Mouse (Mus musculus) lung, postnatal 0 days (tissue): Measurements from ENCODE around the gene Tbc1d1. TPM values are rescaled to one million over a fixed set of nuclear protein-coding genes. Genes with fewer than 3 reads are reported as not detected.

Experiments
- ATAC-seq: fragments of 200-750 bp; cut with Nextera tagmentation; 2 replicates; pipeline ENCODE4 v1.8.0; 2017; ENCODE audit warnings: moderate library complexity
- DNase-seq: peaks from one replicate; pipeline ENCODE4 v3.0.0-alpha.2; 2016; ENCODE audit warnings: low spot score
- H3K27ac ChIP-seq: fragments of 300-500 bp; sonication (generic); 2 replicates; pipeline ENCODE4 v1.5.1; 2014; ENCODE audit warnings: antibody characterized with exemption, mild to moderate bottlenecking, low read length, mixed read lengths
- H3K27me3 ChIP-seq: fragments of 300-500 bp; sonication (generic); replicated peaks from 2 replicates; pipeline ENCODE4 v1.6.1; 2014; ENCODE audit warnings: low read length, mixed read lengths; ENCODE audit not compliant: insufficient read depth
- H3K36me3 ChIP-seq: fragments of 300-500 bp; sonication (generic); 2 replicates; pipeline ENCODE4 v1.6.1; 2014; ENCODE audit warnings: low read length, mixed read lengths; ENCODE audit not compliant: insufficient read depth
- H3K4me1 ChIP-seq: fragments of 300-500 bp; sonication (generic); 2 replicates; pipeline ENCODE4 v1.6.1; 2014; ENCODE audit warnings: antibody characterized with exemption, low read depth, low read length, mixed read lengths; ENCODE audit not compliant: insufficient read depth
- H3K4me2 ChIP-seq: fragments of 300-500 bp; sonication (generic); replicated peaks from 2 replicates; pipeline ENCODE4 v1.6.1; 2014; ENCODE audit warnings: low read depth, mild to moderate bottlenecking, low read length, moderate library complexity, mixed read lengths
- H3K4me3 ChIP-seq: fragments of 300-500 bp; sonication (generic); 2 replicates; pipeline ENCODE4 v1.5.1; 2014; ENCODE audit warnings: low read depth, low read length
- H3K9ac ChIP-seq: fragments of 300-500 bp; sonication (generic); replicated peaks from 2 replicates; pipeline ENCODE4 v1.6.1; 2014; ENCODE audit warnings: low read depth, mild to moderate bottlenecking
- H3K9me3 ChIP-seq: fragments of 300-500 bp; sonication (generic); 2 replicates; pipeline ENCODE4 v1.6.1; 2016; ENCODE audit warnings: low read length, mixed read lengths
- CTCF ChIP-seq: IDR thresholded peaks from 2 replicates; pipeline ENCODE4 v1.5.1; 2016; ENCODE audit warnings: antibody characterized with exemption, mild to moderate bottlenecking
- EP300 ChIP-seq: IDR thresholded peaks from 2 replicates; pipeline ENCODE4 v1.6.1; 2016; ENCODE audit warnings: antibody characterized with exemption, mild to moderate bottlenecking, control low read depth
- WGBS: fragments of 180-500 bp; shearing (Covaris S2); extraction: QIAGEN DNeasy Blood & Tissue Kit; methylation state at CpG from one replicate; pipeline ENCODE4 v1.1.7; 2014; 5-methylcytosine and 5-hydroxymethylcytosine counted together
- polyA plus RNA-seq: library from polyadenylated mRNA; unstranded; fragments of >200 nt; fragmentation: Nextera tagmentation; extraction: Ambion mirVana; gene quantifications from 2 replicates; pipeline ENCODE4 v1.2.1, GENCODE M21; 2015

Tbc1d1 gene
- polyA plus RNA-seq, 1 experiment from 2014 or later = 15.3 TPM

GRCm38 (mm10) chr5:64217816-64218602 lies 61.9 kb downstream of the Tbc1d1 start:
- H3K9me3 ChIP-seq = no peaks in the 10 kb centered on the region
- H3K27me3 ChIP-seq = no peaks in the 10 kb centered on the region
- no peaks in the 10 kb centered on the region for H3K36me3 ChIP-seq
- H3K27ac ChIP-seq = no peak overlapping the region
- TF ChIP-seq CTCF (no peak), EP300 (no peak)
- DNase-seq (no peak), ATAC-seq (no peak)
- H3K4me2 ChIP-seq = no peak overlapping the region
- H3K4me1 ChIP-seq = peaks cover 3% of the 10 kb centered on the region; the same call in 1 of the 2 replicates
- 74% methylated on average over 13 of the region's 13 CpGs for WGBS
- H3K9ac ChIP-seq = no peak overlapping the region
- H3K4me3 ChIP-seq = no peak overlapping the region

GRCm38 (mm10) chr5:64218603-64218999 lies 62.5 kb downstream of the Tbc1d1 start:
- Histone ChIP-seq H3K27ac (no peak overlapping the region), H3K4me1 (peaks cover 3% of the 10 kb centered on the region; the same call in 1 of the 2 replicates), H3K36me3 (no peaks in the 10 kb centered on the region), H3K9ac (no peak overlapping the region), H3K9me3 (no peaks in the 10 kb centered on the region), H3K4me3 (no peak overlapping the region), H3K4me2 (no peak overlapping the region), H3K27me3 (no peaks in the 10 kb centered on the region)
- no peak for TF ChIP-seq CTCF
- no peak for TF ChIP-seq EP300
- ATAC-seq = no peak
- 77% methylated on average over 7 of the region's 7 CpGs for WGBS
- no peak for DNase-seq

GRCm38 (mm10) chr5:64220776-64221175 lies 64.7 kb downstream of the Tbc1d1 start:
- no peaks in the 10 kb centered on the region for H3K9me3 ChIP-seq
- H3K4me2 ChIP-seq = no peak overlapping the region
- no peak overlapping the region for H3K4me3 ChIP-seq
- H3K9ac ChIP-seq = no peak overlapping the region
- H3K36me3 ChIP-seq = no peaks in the 10 kb centered on the region
- no peak for ATAC-seq
- WGBS = 97% methylated on average over 4 of the region's 4 CpGs
- TF ChIP-seq EP300 (no peak), CTCF (no peak)
- H3K4me1 ChIP-seq = peaks cover 3% of the 10 kb centered on the region; the same call in 1 of the 2 replicates
- H3K27me3 ChIP-seq = no peaks in the 10 kb centered on the region
- DNase-seq = no peak
- H3K27ac ChIP-seq = no peak overlapping the region

- 67% methylated on average over 9 of the region's 9 CpGs for WGBS
- H3K9me3 ChIP-seq = no peaks in the 10 kb centered on the region
- no peaks in the 10 kb centered on the region for H3K4me1 ChIP-seq
- no peak for TF ChIP-seq CTCF
- no peak for TF ChIP-seq EP300
- DNase-seq = peak; percentile 35
- no peaks in the 10 kb centered on the region for H3K36me3 ChIP-seq
- no peaks in the 10 kb centered on the region for H3K27me3 ChIP-seq
- peak; percentile 38 for ATAC-seq
- no peak overlapping the region for H3K4me2 ChIP-seq
- no peak overlapping the region for H3K9ac ChIP-seq
- no peak overlapping the region for H3K4me3 ChIP-seq
- H3K27ac ChIP-seq = no peak overlapping the region
Measured at GRCm38 (mm10) chr5:64224735-64225425, 68.8 kb downstream of the Tbc1d1 start.

- H3K4me2 ChIP-seq = no peak overlapping the region
- no peaks in the 10 kb centered on the region for H3K4me1 ChIP-seq
- H3K36me3 ChIP-seq = no peaks in the 10 kb centered on the region
- 44% methylated on average over 3 of the region's 3 CpGs for WGBS
- no peaks in the 10 kb centered on the region for H3K9me3 ChIP-seq
- H3K9ac ChIP-seq = no peak overlapping the region
- no peak for ATAC-seq
- no peak overlapping the region for H3K27ac ChIP-seq
- no peak overlapping the region for H3K4me3 ChIP-seq
- TF ChIP-seq EP300 (no peak), CTCF (no peak)
- no peaks in the 10 kb centered on the region for H3K27me3 ChIP-seq
- no peak for DNase-seq
Measured at GRCm38 (mm10) chr5:64228252-64228651, 72.1 kb downstream of the Tbc1d1 start.

- Histone ChIP-seq H3K4me3 (peak overlapping the region; percentile 64), H3K36me3 (no peaks in the 10 kb centered on the region), H3K9ac (peak overlapping the region; percentile 23; the same call in 1 of the 2 replicates), H3K9me3 (no peaks in the 10 kb centered on the region), H3K4me1 (peaks cover under 1% of the 10 kb centered on the region; the same call in 1 of the 2 replicates), H3K4me2 (peak overlapping the region; percentile 98), H3K27ac (peak overlapping the region; percentile 51), H3K27me3 (no peaks in the 10 kb centered on the region)
- no peak for TF ChIP-seq EP300
- no peak for TF ChIP-seq CTCF
- no peak for ATAC-seq
- WGBS = 41% methylated on average over 12 of the region's 12 CpGs
- no peak for DNase-seq
Measured at GRCm38 (mm10) chr5:64229336-64229866, 73.3 kb downstream of the Tbc1d1 start.
